Mouse (Mus musculus) liver, embryonic 16.5 days (tissue): ENCODE measurements at regions not wholly inside any gene's neighbourhood (a gene's known extent, or its start where the extent isn't known, plus 50 kb on each side); places are given as distances from the start of the nearest gene placed in this dataset.

Source experiments
- ATAC-seq: fragments of 200-750 bp; cut with Nextera tagmentation; 2 replicates; pipeline ENCODE4 v1.8.0; 2017; ENCODE audit warnings: low read depth, mild to moderate bottlenecking, moderate number of reproducible peaks, moderate library complexity
- H3K27ac ChIP-seq: fragments of 300-500 bp; sonication (generic); 2 replicates; pipeline ENCODE4 v1.5.1; 2014; ENCODE audit warnings: mild to moderate bottlenecking, low read length
- H3K27me3 ChIP-seq: fragments of 300-500 bp; sonication (generic); 2 replicates; pipeline ENCODE4 v1.6.1; 2014; ENCODE audit warnings: low read depth, low read length, mixed read lengths; ENCODE audit not compliant: control insufficient read depth, insufficient read depth
- H3K36me3 ChIP-seq: fragments of 300-500 bp; sonication (generic); 2 replicates; pipeline ENCODE4 v1.6.1; 2014; ENCODE audit warnings: mild to moderate bottlenecking; ENCODE audit not compliant: control insufficient read depth, insufficient read depth
- H3K4me1 ChIP-seq: fragments of 300-500 bp; sonication (generic); 2 replicates; pipeline ENCODE4 v1.6.1; 2014; ENCODE audit warnings: low read depth, low read length, mixed read lengths; ENCODE audit not compliant: control insufficient read depth
- H3K4me2 ChIP-seq: fragments of 300-500 bp; sonication (generic); 2 replicates; pipeline ENCODE4 v1.6.1; 2014; ENCODE audit warnings: low read depth, low read length, mixed read lengths
- H3K4me3 ChIP-seq: fragments of 300-500 bp; sonication (generic); 2 replicates; pipeline ENCODE4 v1.5.1; 2014; ENCODE audit warnings: low read depth, mild to moderate bottlenecking, low read length
- H3K9ac ChIP-seq: fragments of 300-500 bp; sonication (generic); 2 replicates; pipeline ENCODE4 v1.6.1; 2014; ENCODE audit warnings: low read depth, low read length
- H3K9me3 ChIP-seq: fragments of 300-500 bp; sonication (generic); replicated peaks from 2 replicates; pipeline ENCODE4 v1.6.1; 2016; ENCODE audit warnings: low read length; ENCODE audit not compliant: control insufficient read depth
- WGBS: fragments of 180-500 bp; shearing (Covaris S2); extraction: QIAGEN DNeasy Blood & Tissue Kit; methylation state at CpG from one replicate; pipeline ENCODE4 v1.1.7; 2014; ENCODE audit not compliant: insufficient replicate concordance; 5-methylcytosine and 5-hydroxymethylcytosine counted together

- WGBS: 43% methylated on average over 4 of the region's 4 CpGs
- Histone ChIP-seq H3K27ac (no peak overlapping the region), H3K4me3 (no peak overlapping the region), H3K4me2 (no peak overlapping the region), H3K9me3 (no peaks in the 10 kb centered on the region), H3K4me1 (no peaks in the 10 kb centered on the region), H3K9ac (no peak overlapping the region), H3K36me3 (no peaks in the 10 kb centered on the region), H3K27me3 (no peaks in the 10 kb centered on the region)
- ATAC-seq: no peak
These were observed 122.8 kb upstream of the Fggy start for GRCm38 (mm10) chr4:95434543-95434942.

GRCm38 (mm10) chr4:95435080-95435479 lies 122.2 kb upstream of the Fggy start:
- no peak for ATAC-seq
- Histone ChIP-seq H3K9me3 (no peaks in the 10 kb centered on the region), H3K27ac (no peak overlapping the region), H3K4me3 (no peak overlapping the region), H3K36me3 (no peaks in the 10 kb centered on the region), H3K27me3 (no peaks in the 10 kb centered on the region), H3K4me1 (no peaks in the 10 kb centered on the region), H3K4me2 (no peak overlapping the region), H3K9ac (no peak overlapping the region)
- 54% methylated on average over 4 of the region's 4 CpGs for WGBS

GRCm38 (mm10) chr4:95439834-95440233 lies 117.5 kb upstream of the Fggy start:
- Histone ChIP-seq H3K36me3 (no peaks in the 10 kb centered on the region), H3K9ac (no peak overlapping the region), H3K4me3 (no peak overlapping the region), H3K4me2 (no peak overlapping the region), H3K4me1 (no peaks in the 10 kb centered on the region), H3K27ac (no peak overlapping the region), H3K27me3 (no peaks in the 10 kb centered on the region), H3K9me3 (no peaks in the 10 kb centered on the region)
- WGBS: 18% methylated on average over 1 of the region's 1 CpGs
- ATAC-seq: no peak

GRCm38 (mm10) chr4:95443854-95444811 lies 113.2 kb upstream of the Fggy start:
- Histone ChIP-seq H3K4me1 (no peaks in the 10 kb centered on the region), H3K27ac (no peak overlapping the region), H3K27me3 (no peaks in the 10 kb centered on the region), H3K4me2 (no peak overlapping the region), H3K9me3 (no peaks in the 10 kb centered on the region), H3K36me3 (no peaks in the 10 kb centered on the region), H3K9ac (no peak overlapping the region), H3K4me3 (no peak overlapping the region)
- no peak for ATAC-seq
- WGBS: 48% methylated on average over 12 of the region's 12 CpGs

- 62% methylated on average over 1 of the region's 1 CpGs for WGBS
These were observed 107.0 kb upstream of the Fggy start for GRCm38 (mm10) chr4:95450286-95450685.

GRCm38 (mm10) chr4:95451831-95452230 lies 105.5 kb upstream of the Fggy start:
- Histone ChIP-seq H3K27ac (no peak overlapping the region), H3K9me3 (no peaks in the 10 kb centered on the region), H3K4me2 (no peak overlapping the region), H3K27me3 (no peaks in the 10 kb centered on the region), H3K9ac (no peak overlapping the region), H3K4me3 (no peak overlapping the region), H3K36me3 (no peaks in the 10 kb centered on the region), H3K4me1 (no peaks in the 10 kb centered on the region)
- ATAC-seq: no peak
- 54% methylated on average over 3 of the region's 3 CpGs for WGBS

More at GRCm38 (mm10) chr4:95450286-95450685, 107.0 kb upstream of the Fggy start:
- no peaks in the 10 kb centered on the region for H3K4me1 ChIP-seq
- no peaks in the 10 kb centered on the region for H3K9me3 ChIP-seq
- no peak overlapping the region for H3K9ac ChIP-seq
- H3K27ac ChIP-seq: no peak overlapping the region
- no peak for ATAC-seq
- H3K36me3 ChIP-seq: no peaks in the 10 kb centered on the region
- no peak overlapping the region for H3K4me3 ChIP-seq
- H3K27me3 ChIP-seq: no peaks in the 10 kb centered on the region
- no peak overlapping the region for H3K4me2 ChIP-seq

GRCm38 (mm10) chr4:95456318-95456717 lies 101.0 kb upstream of the Fggy start:
- Histone ChIP-seq H3K4me1 (no peaks in the 10 kb centered on the region), H3K36me3 (no peaks in the 10 kb centered on the region), H3K9me3 (no peaks in the 10 kb centered on the region), H3K4me3 (no peak overlapping the region), H3K27ac (no peak overlapping the region), H3K9ac (no peak overlapping the region), H3K4me2 (no peak overlapping the region), H3K27me3 (no peaks in the 10 kb centered on the region)
- 58% methylated on average over 1 of the region's 1 CpGs for WGBS
- no peak for ATAC-seq

- no peaks in the 10 kb centered on the region for H3K36me3 ChIP-seq
- no peak overlapping the region for H3K27ac ChIP-seq
- no peaks in the 10 kb centered on the region for H3K4me1 ChIP-seq
- no peak overlapping the region for H3K4me2 ChIP-seq
- H3K9me3 ChIP-seq: no peaks in the 10 kb centered on the region
- ATAC-seq: no peak
- 76% methylated on average over 5 of the region's 5 CpGs for WGBS
- H3K27me3 ChIP-seq: no peaks in the 10 kb centered on the region
- H3K4me3 ChIP-seq: no peak overlapping the region
- H3K9ac ChIP-seq: no peak overlapping the region
These were observed 100.4 kb upstream of the Fggy start for GRCm38 (mm10) chr4:95456943-95457342.

- ATAC-seq: no peak
- Histone ChIP-seq H3K4me1 (no peaks in the 10 kb centered on the region), H3K9ac (no peak overlapping the region), H3K9me3 (no peaks in the 10 kb centered on the region), H3K4me2 (no peak overlapping the region), H3K36me3 (no peaks in the 10 kb centered on the region), H3K27me3 (no peaks in the 10 kb centered on the region), H3K27ac (no peak overlapping the region), H3K4me3 (no peak overlapping the region)
- WGBS: 56% methylated on average over 3 of the region's 3 CpGs
These were observed 94.8 kb upstream of the Fggy start for GRCm38 (mm10) chr4:95462476-95462875.
